Mouse (Mus musculus) kidney, adult 9 months (tissue): ENCODE measurements around the gene Snrpb2.

Source experiments
- DNase-seq: peaks from one replicate; pipeline ENCODE4 v3.0.0; 2022

Snrpb2 gene

DNA sequence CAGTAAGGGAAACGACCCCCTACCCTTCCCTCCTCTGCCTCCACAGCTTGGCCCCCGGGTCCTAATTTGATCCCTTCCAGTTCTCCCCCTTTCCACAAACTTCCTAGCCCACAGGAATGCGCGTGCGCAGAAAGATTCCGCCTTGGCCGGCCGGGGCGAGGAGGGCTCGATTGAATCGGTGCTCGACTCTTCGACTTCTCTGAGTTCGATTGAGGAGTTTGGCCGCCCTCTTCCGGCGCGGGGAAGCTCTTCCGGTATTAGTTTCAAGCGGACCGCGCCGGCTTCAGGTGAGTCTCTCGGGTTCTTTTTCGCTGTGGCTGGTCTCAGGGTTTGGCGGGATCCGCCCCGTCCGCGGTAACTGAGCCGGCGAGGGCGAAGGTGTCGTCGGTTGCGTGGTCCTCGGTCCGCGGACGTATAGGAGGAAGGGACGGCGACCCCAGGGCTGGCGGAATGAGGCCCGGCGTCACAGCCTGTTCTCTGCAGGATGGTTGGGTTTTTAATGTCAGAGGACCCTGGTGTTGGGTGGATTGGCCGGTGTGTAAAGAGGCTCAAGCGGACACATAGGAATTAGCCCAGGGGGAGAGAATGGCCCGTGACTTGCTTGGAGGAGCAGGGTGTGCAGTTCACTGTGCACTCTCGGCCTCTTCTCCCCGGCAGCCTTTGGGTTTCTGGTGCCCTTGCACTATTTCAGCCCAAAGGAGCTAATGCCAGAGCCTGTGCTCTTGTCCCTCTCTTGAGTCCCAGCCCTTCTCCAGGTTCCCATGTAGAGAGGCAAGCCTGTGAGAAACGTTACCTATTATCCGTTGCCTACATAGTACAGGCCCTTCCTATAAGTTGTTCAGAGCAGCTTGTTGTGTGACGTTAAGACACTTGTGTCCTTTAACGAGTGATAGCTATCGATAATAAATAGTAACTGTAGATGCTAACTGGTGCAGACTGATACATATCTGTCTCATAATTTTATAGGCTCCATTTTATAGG is at the start of gene Snrpb2:
Gene Snrpb2 (plus strand): TSS at position 228 of the 981 bp plus-strand sequence.
- DNase-seq = peak; percentile 91

- peak; percentile 1 for DNase-seq
These were observed 49.8 kb upstream of the Snrpb2 start for GRCm38 (mm10) chr2:143013057-143013456.

DNA sequence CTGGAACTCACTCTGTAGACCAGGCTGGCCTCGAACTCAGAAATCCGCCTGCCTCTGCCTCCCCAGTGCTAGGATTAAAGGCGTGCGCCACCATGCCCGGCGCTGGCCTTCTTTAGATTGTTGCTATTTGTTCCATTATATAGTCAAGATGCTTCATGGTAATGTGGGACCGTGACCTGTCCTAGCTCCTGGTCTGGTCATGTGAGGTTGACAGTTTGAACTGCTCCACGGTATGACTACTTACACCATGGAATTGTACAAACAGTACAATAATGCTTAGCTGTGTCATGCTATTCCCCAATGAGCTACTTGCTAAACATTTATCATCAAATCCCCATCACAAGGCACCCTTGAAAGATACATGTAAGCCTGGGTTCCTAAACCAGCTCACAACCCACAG is 44.8 kb upstream of the Snrpb2 start:
- no peak for DNase-seq

DNA sequence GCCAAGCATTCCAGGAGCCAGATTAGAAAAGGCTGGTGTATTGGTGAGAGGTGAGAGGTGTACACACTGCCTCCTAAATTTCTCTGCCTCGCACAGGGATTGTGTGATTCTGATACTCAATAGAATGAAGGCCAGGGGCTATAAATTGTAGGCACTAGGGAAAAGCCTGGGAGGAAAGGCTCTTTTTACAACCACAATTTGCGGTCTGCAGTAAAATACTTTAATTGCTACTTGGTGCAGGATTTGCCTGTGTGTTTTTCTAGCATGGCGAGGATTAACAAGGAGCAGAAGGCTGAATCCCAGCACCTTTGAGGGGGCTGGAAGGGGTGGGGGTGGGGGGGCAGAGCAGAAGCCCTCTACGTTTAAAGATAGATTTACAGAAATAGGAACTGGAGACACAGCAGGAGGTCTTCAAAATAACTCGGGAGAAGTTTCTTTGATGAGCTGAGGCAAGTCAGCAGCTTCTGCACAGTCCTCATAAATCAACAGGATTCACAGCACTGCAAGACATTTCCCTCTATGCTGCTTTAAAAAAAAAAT is 44.2 kb upstream of the Snrpb2 start:
- DNase-seq = no peak

GRCm38 (mm10) chr2:143019727-143020126 is 43.1 kb upstream of the Snrpb2 start:
- no peak for DNase-seq

DNA sequence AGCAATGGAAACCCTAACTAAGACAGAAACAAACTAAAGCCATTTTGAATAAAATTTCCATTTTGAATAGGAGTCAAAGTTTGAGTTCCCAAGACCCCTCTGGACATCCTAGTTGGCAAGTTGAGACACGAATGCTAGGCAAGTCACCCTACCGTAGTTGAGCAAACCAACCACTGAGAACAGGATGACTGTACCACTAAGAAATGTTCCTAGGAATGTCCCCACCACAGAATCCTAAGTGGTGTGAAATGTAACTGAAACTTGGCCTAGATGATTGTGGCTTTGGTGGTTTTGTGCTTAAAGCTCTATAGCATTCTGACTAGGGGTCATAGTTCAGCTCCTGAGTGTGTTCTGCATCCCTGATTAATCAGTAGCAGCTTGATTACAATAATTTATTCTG is 39.5 kb upstream of the Snrpb2 start:
- DNase-seq = no peak

DNA sequence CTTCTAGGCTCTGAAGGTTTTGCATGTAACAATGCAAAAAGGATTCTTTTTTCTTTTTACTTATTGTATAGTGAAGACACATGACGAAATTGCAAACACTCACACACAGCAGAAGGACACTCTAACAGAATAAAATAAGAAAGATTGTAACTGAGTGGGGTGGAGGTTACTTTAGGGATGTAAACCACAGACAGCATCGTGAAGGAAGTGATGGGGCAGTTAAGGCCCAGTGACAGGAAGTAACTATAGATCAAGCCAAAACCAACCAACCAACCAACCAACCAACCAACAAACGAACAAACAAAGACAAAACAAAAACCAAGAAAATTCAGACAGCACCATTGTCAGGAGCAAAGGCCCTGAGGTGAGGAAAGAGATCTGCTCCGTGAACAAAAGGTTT is 38.6 kb upstream of the Snrpb2 start:
- DNase-seq = no peak

- DNase-seq = no peak
These were observed 31.6 kb upstream of the Snrpb2 start for GRCm38 (mm10) chr2:143031283-143031682.

DNA sequence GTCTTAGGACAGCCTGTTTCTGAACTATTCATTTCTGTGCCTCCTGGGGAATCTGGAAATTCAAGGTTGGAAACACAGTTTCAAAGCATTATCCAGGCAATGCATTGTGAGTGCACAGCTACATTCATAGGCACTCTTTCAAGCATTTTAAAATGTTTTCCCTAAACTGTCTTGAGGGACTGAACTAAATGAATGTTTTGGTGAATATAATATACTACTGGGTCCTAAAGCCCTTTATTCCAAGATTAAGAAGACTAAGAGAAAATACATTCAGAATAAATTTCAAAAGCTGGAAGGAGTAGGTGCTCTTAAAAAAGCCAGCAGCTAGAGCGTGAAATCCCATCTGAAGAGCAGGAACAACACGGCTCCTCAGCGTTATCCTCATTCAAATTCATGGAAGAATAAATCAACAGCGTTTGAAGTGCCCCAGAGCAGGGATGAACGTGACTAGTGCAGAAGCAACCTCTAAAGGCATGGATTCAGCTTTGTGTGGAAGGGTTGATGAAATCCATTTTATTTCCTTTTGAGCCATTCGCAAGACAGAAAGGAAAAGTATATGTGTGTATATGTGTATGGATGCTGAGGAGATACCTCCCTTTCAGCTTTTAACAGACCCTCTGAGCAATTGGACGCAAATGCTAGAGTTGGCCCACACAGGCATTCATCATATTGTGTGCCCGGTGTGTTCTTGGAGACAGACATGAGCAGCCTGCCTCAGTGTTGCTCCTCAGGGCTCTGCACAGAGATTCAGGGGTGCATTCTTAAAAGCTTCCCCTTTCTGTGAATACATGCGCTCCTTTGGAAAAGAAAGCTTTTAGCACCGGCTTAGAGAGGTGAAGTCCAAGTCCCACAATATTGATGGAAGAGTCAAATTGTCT is 30.2 kb upstream of the Snrpb2 start:
- DNase-seq = no peak

DNA sequence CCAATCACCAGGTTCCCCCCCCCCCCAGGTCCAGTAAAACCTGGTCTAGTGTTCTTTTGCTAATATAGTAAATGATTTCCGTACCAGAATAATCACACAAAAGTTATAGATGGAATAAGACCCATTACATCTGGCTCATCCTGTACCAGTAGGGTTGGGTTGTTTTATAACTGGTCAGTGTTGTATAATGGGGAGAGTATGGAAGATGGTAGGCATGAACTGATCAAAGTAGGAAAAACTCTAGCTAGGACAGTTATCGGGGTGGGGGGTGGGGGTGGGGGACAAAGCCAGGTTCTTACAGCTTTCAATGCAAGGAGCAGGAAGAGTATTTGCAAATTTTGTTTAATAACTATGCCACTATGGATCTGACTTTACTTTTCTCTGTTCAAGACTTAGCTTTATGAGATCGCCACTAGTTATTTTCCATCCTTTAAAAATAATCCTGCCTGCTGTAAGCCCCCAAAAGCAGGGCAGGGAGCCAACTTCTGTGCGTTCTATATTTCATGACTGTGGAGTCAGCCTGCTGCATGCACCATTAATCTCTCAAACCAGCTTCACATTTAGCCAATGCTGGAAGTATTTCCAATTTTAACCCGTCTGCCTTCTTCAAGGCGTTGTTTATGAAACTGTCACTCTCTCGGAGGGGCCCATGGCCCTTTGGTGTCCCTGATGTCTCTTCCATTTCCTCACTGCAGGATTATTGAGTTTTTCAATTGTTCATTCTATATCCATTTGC is 28.3 kb upstream of the Snrpb2 start:
- no peak for DNase-seq

- peak; percentile 9 for DNase-seq
These were observed 27.7 kb upstream of the Snrpb2 start for GRCm38 (mm10) chr2:143035086-143035593.

- DNase-seq = no peak
These were observed 21.2 kb upstream of the Snrpb2 start for GRCm38 (mm10) chr2:143041596-143041995.

DNA sequence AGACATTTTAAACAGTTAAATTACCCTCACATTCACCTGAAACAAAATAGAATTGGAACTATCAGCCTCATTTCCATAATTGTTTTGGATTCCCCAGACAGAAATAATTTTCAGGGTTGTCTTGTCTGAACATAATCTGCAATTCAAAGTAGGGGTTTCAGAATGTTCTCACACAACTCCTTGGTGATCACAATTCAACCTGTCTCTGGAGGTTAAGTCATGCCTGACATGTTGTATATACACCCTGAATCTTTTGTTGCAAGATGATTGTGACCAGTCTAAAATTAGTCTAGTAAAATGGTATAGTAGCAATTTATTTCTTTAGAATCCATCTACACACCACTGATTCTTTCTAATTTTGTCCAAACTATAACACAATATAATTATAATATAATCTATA is 7.6 kb upstream of the Snrpb2 start:
- no peak for DNase-seq

DNA sequence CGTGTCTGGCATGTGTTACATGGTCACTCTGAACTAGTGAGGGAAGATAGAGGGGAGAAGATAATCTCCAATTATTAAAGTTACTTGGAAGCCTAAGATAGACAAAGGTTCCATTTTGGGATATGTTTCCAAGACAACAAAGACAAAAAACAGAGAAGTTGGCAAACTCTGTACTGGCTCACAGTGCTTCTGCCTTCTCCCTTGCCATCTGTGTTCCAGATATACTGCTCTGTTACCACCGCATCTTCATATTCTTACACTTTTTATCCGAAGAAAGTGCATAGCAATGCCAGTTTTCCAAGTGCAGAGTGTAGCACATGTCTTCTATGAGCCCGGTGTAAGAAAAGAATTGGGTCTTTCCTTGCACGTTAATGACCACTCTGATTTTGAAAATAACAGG is 6.1 kb upstream of the Snrpb2 start:
- DNase-seq = no peak

- no peak for DNase-seq
These were observed 417 bp upstream of the Snrpb2 start for GRCm38 (mm10) chr2:143062432-143062811.

DNA sequence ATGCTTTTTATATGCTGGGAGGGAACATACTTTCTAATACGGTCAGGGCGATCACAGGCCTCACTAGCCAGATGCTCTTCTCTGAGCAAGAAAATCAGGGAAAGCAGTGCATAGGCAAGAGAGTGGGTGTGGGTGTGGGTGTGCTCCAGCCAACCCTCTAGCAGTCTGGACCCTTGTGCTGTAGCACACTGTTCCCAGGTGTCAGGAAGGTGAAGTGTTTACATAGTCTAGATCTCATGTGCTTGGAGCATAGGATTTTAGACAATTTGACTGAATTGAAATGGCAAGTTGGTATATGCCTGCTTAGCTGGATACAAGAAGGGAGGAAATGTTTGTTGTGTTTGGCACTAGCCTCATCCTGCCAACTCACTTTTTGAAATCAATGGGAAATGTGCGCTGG is 3.1 kb downstream of the Snrpb2 start:
- DNase-seq = no peak

- DNase-seq = no peak
These were observed 15.5 kb downstream of the Snrpb2 start, which contains the start of gene Otor for GRCm38 (mm10) chr2:143078198-143078851. Gene Otor, plus strand, starts transcription at chr2:143078473.

DNA sequence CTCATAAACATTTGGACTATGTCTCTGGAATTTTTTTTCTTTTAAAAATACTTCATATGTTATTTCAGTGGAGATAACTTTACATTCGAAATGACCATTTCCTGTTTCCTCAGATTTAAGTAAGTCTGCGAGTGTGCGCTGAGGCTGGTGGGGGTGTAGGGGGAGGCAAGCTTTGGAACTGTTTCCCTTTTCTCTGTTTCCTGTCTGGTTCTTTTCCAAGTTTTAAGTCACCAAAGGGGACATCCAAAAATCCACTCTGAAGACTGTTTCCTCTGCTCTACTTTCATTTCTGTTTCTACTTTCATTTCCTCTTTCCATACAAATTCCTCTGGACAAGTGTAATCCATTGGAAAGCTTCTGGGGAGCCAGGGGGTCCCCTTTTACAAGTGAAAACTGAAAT is 18.9 kb downstream of the Snrpb2 start:
- peak; percentile 15 for DNase-seq

GRCm38 (mm10) chr2:143084852-143085397 is 22.1 kb downstream of the Snrpb2 start:
- no peak for DNase-seq

GRCm38 (mm10) chr2:143089866-143090265 is 27.0 kb downstream of the Snrpb2 start:
- no peak for DNase-seq

GRCm38 (mm10) chr2:143093726-143094125 is 30.9 kb downstream of the Snrpb2 start:
- DNase-seq = peak; percentile 53
